Mouse (Mus musculus) heart, postnatal 0 days (tissue): ENCODE results near the gene Zdhhc19. TPM values are rescaled to one million over a fixed set of nuclear protein-coding genes. Genes with fewer than 3 reads are reported as not detected.

Experiments used
- ATAC-seq: fragments of 200-750 bp; cut with Nextera tagmentation; 2 replicates; pipeline ENCODE4 v1.8.0; 2017; ENCODE audit warnings: low read depth, moderate number of reproducible peaks, moderate library complexity; ENCODE audit not compliant: insufficient read depth
- DNase-seq: peaks from one replicate; pipeline ENCODE4 v3.0.0-alpha.2; 2016; ENCODE audit warnings: low spot score
- H3K27ac ChIP-seq: fragments of 300-500 bp; sonication (generic); 2 replicates; pipeline ENCODE4 v1.5.1; 2014; ENCODE audit warnings: low read depth, mild to moderate bottlenecking
- H3K27me3 ChIP-seq: fragments of 300-500 bp; sonication (generic); 2 replicates; pipeline ENCODE4 v1.6.1; 2014; ENCODE audit warnings: low read length, mixed read lengths; ENCODE audit not compliant: control insufficient read depth, insufficient read depth
- H3K36me3 ChIP-seq: fragments of 300-500 bp; sonication (generic); replicated peaks from 2 replicates; pipeline ENCODE4 v1.6.1; 2014; ENCODE audit warnings: low read length, mixed read lengths; ENCODE audit not compliant: control insufficient read depth, insufficient read depth
- H3K4me1 ChIP-seq: fragments of 300-500 bp; sonication (generic); 2 replicates; pipeline ENCODE4 v1.6.1; 2014; ENCODE audit warnings: antibody characterized with exemption; ENCODE audit not compliant: control insufficient read depth, insufficient read depth
- H3K4me2 ChIP-seq: fragments of 300-500 bp; sonication (generic); 2 replicates; pipeline ENCODE4 v1.6.1; 2014; ENCODE audit warnings: low read depth, mild to moderate bottlenecking, low read length, moderate library complexity
- H3K4me3 ChIP-seq: fragments of 300-500 bp; sonication (generic); 2 replicates; pipeline ENCODE4 v1.5.1; 2014; ENCODE audit warnings: low read depth, low read length
- H3K9ac ChIP-seq: fragments of 300-500 bp; sonication (generic); replicated peaks from 2 replicates; pipeline ENCODE4 v1.6.1; 2014; ENCODE audit warnings: low read depth, low read length, mixed read lengths
- H3K9me3 ChIP-seq: fragments of 300-500 bp; sonication (generic); replicated peaks from 2 replicates; pipeline ENCODE4 v1.6.1; 2016; ENCODE audit warnings: low read length; ENCODE audit not compliant: control insufficient read depth
- CTCF ChIP-seq: IDR thresholded peaks from 2 replicates; pipeline ENCODE4 v1.5.1; 2016; ENCODE audit warnings: antibody characterized with exemption, control low read depth, low read depth
- EP300 ChIP-seq: IDR thresholded peaks from 2 replicates; pipeline ENCODE4 v1.6.1; 2016; ENCODE audit warnings: antibody characterized with exemption, low read depth
- WGBS: fragments of 180-500 bp; shearing (Covaris S2); extraction: QIAGEN DNeasy Blood & Tissue Kit; methylation state at CpG from one replicate; pipeline ENCODE4 v1.1.7; 2014; 5-methylcytosine and 5-hydroxymethylcytosine counted together
- polyA plus RNA-seq: library from polyadenylated mRNA; unstranded; fragments of >200 nt; fragmentation: Nextera tagmentation; extraction: Ambion mirVana; gene quantifications from 2 replicates; pipeline ENCODE4 v1.2.1, GENCODE M21; 2015
- total RNA-seq: library from RNA; depleted of rRNA; stranded (reverse); fragments of >200 nt; gene quantifications from 2 replicates; pipeline ENCODE4 v1.2.3, GENCODE M21; 2014; ENCODE audit warnings: low replicate concordance

The Zdhhc19 gene
- total and polyA plus RNA-seq, 2 experiments from 2014 or later, result not detected

- Histone ChIP-seq H3K36me3 (peaks cover 52% of the 10 kb centered on the region), H3K27ac (no peak overlapping the region), H3K4me3 (no peak overlapping the region), H3K9me3 (no peaks in the 10 kb centered on the region), H3K27me3 (no peaks in the 10 kb centered on the region), H3K9ac (no peak overlapping the region), H3K4me2 (no peak overlapping the region), H3K4me1 (no peaks in the 10 kb centered on the region; the same call in 1 of the 2 replicates)
- TF ChIP-seq EP300 (no peak), CTCF (no peak)
- no peak for ATAC-seq
- DNase-seq, result no peak
Observed at GRCm38 (mm10) chr16:32456086-32456485, 40.0 kb upstream of the Zdhhc19 start.

GRCm38 (mm10) chr16:32456761-32457160 lies 39.3 kb upstream of the Zdhhc19 start:
- no peak overlapping the region for H3K4me3 ChIP-seq
- no peaks in the 10 kb centered on the region for H3K27me3 ChIP-seq
- no peak overlapping the region for H3K27ac ChIP-seq
- peaks cover 54% of the 10 kb centered on the region for H3K36me3 ChIP-seq
- 100% methylated on average over 1 of the region's 1 CpGs for WGBS
- no peaks in the 10 kb centered on the region; the same call in 1 of the 2 replicates for H3K4me1 ChIP-seq
- no peaks in the 10 kb centered on the region for H3K9me3 ChIP-seq
- H3K9ac ChIP-seq, result no peak overlapping the region
- DNase-seq (no peak), ATAC-seq (no peak)
- TF ChIP-seq EP300 (no peak), CTCF (no peak)
- H3K4me2 ChIP-seq, result no peak overlapping the region

- H3K4me2 ChIP-seq, result 0 out of 2 replicates have a peak overlapping the region, but pooled peaks have one; percentile 24
- 49% methylated on average over 10 of the region's 10 CpGs for WGBS
- DNase-seq, result peak; percentile 91
- peak; percentile 85 for ATAC-seq
- TF ChIP-seq EP300 (no peak), CTCF (peak; percentile 71)
- H3K9ac ChIP-seq, result no peak overlapping the region
- peaks cover 50% of the 10 kb centered on the region for H3K36me3 ChIP-seq
- no peak overlapping the region for H3K4me3 ChIP-seq
- H3K27ac ChIP-seq, result peak overlapping the region; percentile 65
- no peaks in the 10 kb centered on the region for H3K9me3 ChIP-seq
- no peaks in the 10 kb centered on the region; the same call in 1 of the 2 replicates for H3K4me1 ChIP-seq
- H3K27me3 ChIP-seq, result no peaks in the 10 kb centered on the region
Observed at GRCm38 (mm10) chr16:32457589-32458386, 38.3 kb upstream of the Zdhhc19 start.

- Histone ChIP-seq H3K27me3 (no peaks in the 10 kb centered on the region), H3K4me3 (no peak overlapping the region), H3K9me3 (no peaks in the 10 kb centered on the region), H3K4me1 (peaks cover 5% of the 10 kb centered on the region), H3K36me3 (peaks cover 41% of the 10 kb centered on the region), H3K4me2 (no peak overlapping the region), H3K27ac (no peak overlapping the region), H3K9ac (no peak overlapping the region)
- no peak for ATAC-seq
- WGBS, result 51% methylated on average over 4 of the region's 4 CpGs
- DNase-seq, result no peak
- TF ChIP-seq EP300 (no peak), CTCF (peak; percentile 18; the same call in 1 of the 2 replicates)
Observed at GRCm38 (mm10) chr16:32460518-32460917, 35.5 kb upstream of the Zdhhc19 start.

- TF ChIP-seq CTCF, result no peak
- TF ChIP-seq EP300, result no peak
- Histone ChIP-seq H3K4me1 (peaks cover 5% of the 10 kb centered on the region), H3K4me2 (no peak overlapping the region), H3K9me3 (no peaks in the 10 kb centered on the region), H3K4me3 (no peak overlapping the region), H3K36me3 (peaks cover 39% of the 10 kb centered on the region), H3K27ac (no peak overlapping the region), H3K27me3 (no peaks in the 10 kb centered on the region), H3K9ac (no peak overlapping the region)
- no peak for DNase-seq
- ATAC-seq, result no peak
- WGBS, result 95% methylated on average over 5 of the region's 5 CpGs
Observed at GRCm38 (mm10) chr16:32461713-32462112, 34.4 kb upstream of the Zdhhc19 start.
